Mouse (Mus musculus) small intestine, adult 2 months (tissue): ENCODE measurements around the gene Cenpn.

Source experiments
- CTCF ChIP-seq: fragments of 200-500 bp; IDR thresholded peaks from 2 replicates; pipeline ENCODE4 v1.5.1; 2012; ENCODE audit warnings: low read depth, mild to moderate bottlenecking, control low read depth, inconsistent platforms, low read length, moderate library complexity, mixed read lengths; ENCODE audit not compliant: insufficient replicate concordance, insufficient read length; ENCODE audit errors: extremely low read depth
- POLR2A ChIP-seq: fragments of 200-500 bp; IDR thresholded peaks from 2 replicates; pipeline ENCODE4 v1.6.1; 2012; ENCODE audit warnings: low read depth, mild to moderate bottlenecking, control low read depth, inconsistent platforms, low read length, moderate library complexity

GRCm38 (mm10) chr8:116946268-116946838 lies 24.8 kb downstream of the Cenpn start:
- no peak for TF ChIP-seq POLR2A
- no peak for TF ChIP-seq CTCF
